Mouse (Mus musculus): ENCODE data around the gene Ubc. TPM values are rescaled to one million over a fixed set of nuclear protein-coding genes. Genes with fewer than 3 reads are reported as not detected.

The Ubc gene
- polyA plus RNA-seq, 1 experiment from 2014 or later = 966 TPM

DNA sequence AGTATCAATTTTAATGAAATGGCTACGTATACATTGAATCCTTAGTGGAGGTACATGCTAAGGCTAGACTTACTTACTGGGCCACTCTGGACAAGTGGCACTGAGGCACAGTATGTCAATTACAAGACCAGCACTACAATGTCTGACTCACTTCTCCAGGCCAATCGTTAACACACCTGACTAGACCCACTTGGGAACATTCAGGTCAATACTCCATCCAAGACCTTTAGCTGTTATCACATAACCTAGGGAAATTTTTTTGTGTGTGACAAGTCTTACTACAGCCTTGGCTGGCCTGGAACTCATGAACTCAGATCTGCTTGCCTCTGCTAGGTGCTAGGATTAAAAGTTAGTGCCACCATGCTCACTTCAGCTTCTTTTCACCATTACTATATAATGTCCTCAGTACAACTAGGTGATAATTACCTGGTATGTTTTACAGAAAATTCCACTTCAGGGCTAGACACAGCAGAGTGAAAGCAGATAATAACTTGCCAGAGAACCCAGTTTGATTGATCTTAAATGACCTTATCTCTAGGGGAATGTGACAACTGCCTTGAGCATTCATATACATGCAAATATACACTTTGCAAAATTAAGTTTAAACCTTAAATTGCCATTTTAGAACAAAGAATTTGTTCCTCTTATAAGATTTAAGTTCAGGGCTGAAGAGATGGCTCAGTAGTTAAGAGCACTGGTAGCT is 5.3 kb downstream of the Ubc start:
- Histone ChIP-seq H3K9me3 (no peaks in the 10 kb centered on the region), H3K27ac (no peak overlapping the region), H3K27me3 (ENCODE audit: insufficient read depth, poor library complexity, severe bottlenecking) (no peaks in the 10 kb centered on the region), H3K4me1 (no peaks in the 10 kb centered on the region), H3K36me3 (peaks cover 33% of the 10 kb centered on the region), H3K4me3 (no peak overlapping the region)
- DNase-seq (ENCODE audit: low spot score) = no peak
- WGBS = 79% methylated on average over 2 of the region's 2 CpGs

DNA sequence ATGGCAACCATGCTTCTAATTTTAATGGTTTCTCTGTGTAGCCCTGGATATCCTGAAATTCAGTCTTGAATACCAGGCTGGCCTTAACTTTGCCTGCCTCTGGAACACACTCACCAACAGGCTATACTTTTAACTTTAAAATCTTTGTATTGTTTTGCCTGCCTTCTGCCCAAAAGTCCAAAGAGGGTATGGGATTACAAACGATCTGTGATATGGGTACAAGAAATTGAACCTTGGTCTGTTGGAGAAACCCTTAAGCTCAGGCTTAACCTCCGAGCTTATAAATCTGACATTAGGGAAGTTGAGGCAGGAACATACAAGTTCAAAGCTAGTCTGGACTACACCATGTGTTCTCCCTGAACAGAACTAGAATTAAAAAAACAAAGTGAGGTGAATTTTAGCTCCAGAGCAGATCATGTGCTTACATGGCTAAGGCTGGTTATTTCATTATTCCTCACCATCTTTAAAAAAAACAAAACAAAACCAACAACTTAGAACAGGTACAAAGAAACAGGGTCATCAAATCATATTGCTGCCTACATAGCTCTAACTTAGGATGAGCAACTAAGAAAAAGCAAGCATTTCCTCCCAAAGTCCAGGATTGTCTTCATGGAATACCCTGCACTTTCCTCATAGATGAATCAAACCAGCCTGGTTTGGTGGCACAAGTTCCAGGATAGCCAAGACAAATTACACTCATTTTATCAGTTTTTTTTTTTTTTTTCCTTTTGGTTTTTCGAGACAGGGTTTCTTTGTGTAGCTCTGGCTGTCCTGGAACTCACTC is 6.2 kb downstream of the Ubc start:
- no peak overlapping the region for H3K27ac ChIP-seq
- no peaks in the 10 kb centered on the region for H3K4me1 ChIP-seq
- H3K27me3 ChIP-seq (ENCODE audit: insufficient read depth, poor library complexity, severe bottlenecking) = no peaks in the 10 kb centered on the region
- WGBS = 78% methylated on average over 3 of the region's 3 CpGs
- DNase-seq (ENCODE audit: low spot score) = no peak
- H3K9me3 ChIP-seq = no peaks in the 10 kb centered on the region
- H3K4me3 ChIP-seq = no peak overlapping the region
- peaks cover 32% of the 10 kb centered on the region for H3K36me3 ChIP-seq

- no peak overlapping the region for H3K4me3 ChIP-seq
- H3K4me1 ChIP-seq = no peaks in the 10 kb centered on the region
- 45% methylated on average over 6 of the region's 6 CpGs for whole genome bisulfite sequencing
- H3K36me3 ChIP-seq = peaks cover 26% of the 10 kb centered on the region
- no peak for DNase-seq (ENCODE audit: low spot score)
- no peaks in the 10 kb centered on the region for H3K27me3 ChIP-seq (ENCODE audit: insufficient read depth, poor library complexity, severe bottlenecking)
- no peak overlapping the region for H3K27ac ChIP-seq
- no peaks in the 10 kb centered on the region for H3K9me3 ChIP-seq
Measured at GRCm38 (mm10) chr5:125382673-125383558, 7.1 kb downstream of the Ubc start.

DNA sequence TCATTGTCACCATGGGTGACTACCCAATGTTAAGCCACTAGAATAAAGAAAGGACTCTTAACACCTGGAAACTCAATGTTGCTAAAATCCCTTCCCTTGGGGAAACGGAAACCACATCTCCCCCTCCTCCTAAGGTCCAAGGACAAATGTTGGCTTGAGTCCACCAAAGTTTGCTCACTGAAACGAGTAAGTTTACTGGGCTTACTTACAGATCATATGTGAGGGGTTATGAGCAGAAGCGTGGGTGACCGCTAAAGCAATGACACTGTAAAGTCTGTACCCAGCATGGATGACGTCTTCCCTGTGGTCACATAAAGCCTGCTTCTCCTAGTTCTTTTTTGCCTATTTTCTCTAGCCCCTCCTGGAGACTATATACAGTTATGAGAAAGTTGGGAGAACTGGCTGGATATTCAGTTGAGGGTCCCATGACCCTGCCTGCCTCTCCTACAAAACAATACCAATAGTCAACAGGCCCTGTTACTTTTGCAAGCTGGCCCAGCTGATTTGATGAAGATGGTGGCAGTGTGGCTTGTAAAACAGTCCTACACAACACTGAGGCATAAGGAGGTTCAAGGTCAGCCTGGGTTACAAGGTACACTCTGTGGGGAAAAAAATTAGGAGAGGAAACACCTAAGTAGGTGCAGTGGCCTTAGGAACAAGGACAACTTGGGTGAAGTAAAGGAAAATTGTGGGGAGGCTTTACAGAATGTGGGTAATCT is 7.9 kb downstream of the Ubc start:
- no peaks in the 10 kb centered on the region for H3K27me3 ChIP-seq (ENCODE audit: insufficient read depth, poor library complexity, severe bottlenecking)
- no peaks in the 10 kb centered on the region for H3K9me3 ChIP-seq
- H3K4me3 ChIP-seq = no peak overlapping the region
- H3K27ac ChIP-seq = no peak overlapping the region
- WGBS = 83% methylated on average over 5 of the region's 5 CpGs
- H3K4me1 ChIP-seq = no peaks in the 10 kb centered on the region
- DNase-seq (ENCODE audit: low spot score) = no peak
- peaks cover 24% of the 10 kb centered on the region for H3K36me3 ChIP-seq

- Histone ChIP-seq H3K4me3 (no peak overlapping the region), H3K9me3 (no peaks in the 10 kb centered on the region), H3K4me1 (no peaks in the 10 kb centered on the region), H3K27me3 (ENCODE audit: insufficient read depth, poor library complexity, severe bottlenecking) (no peaks in the 10 kb centered on the region), H3K27ac (no peak overlapping the region), H3K36me3 (0 out of 2 replicates have a peak, but pooled peaks cover 4% of the 10 kb centered on the region)
- DNase-seq (ENCODE audit: low spot score) = no peak
- 85% methylated on average over 5 of the region's 5 CpGs for WGBS
Measured at GRCm38 (mm10) chr5:125378919-125379318, 11.1 kb downstream of the Ubc start.

- no peak overlapping the region for H3K27ac ChIP-seq
- 55% methylated on average over 7 of the region's 7 CpGs for WGBS
- no peaks in the 10 kb centered on the region for H3K36me3 ChIP-seq
Measured at GRCm38 (mm10) chr5:125377214-125377613, 12.8 kb downstream of the Ubc start.

GRCm38 (mm10) chr5:125375871-125376270 is 14.1 kb downstream of the Ubc start:
- no peak overlapping the region for H3K27ac ChIP-seq
- H3K36me3 ChIP-seq = no peaks in the 10 kb centered on the region
- H3K4me1 ChIP-seq = 0 out of 2 replicates have a peak, but pooled peaks cover 3% of the 10 kb centered on the region
- no peaks in the 10 kb centered on the region for H3K27me3 ChIP-seq (ENCODE audit: insufficient read depth, poor library complexity, severe bottlenecking)
- H3K9me3 ChIP-seq = no peaks in the 10 kb centered on the region
- 85% methylated on average over 2 of the region's 2 CpGs for WGBS
- DNase-seq (ENCODE audit: low spot score) = no peak
- H3K4me3 ChIP-seq = no peak overlapping the region

More at GRCm38 (mm10) chr5:125377214-125377613, 12.8 kb downstream of the Ubc start:
- Histone ChIP-seq H3K9me3 (no peaks in the 10 kb centered on the region), H3K4me1 (no peaks in the 10 kb centered on the region), H3K27me3 (ENCODE audit: insufficient read depth, poor library complexity, severe bottlenecking) (no peaks in the 10 kb centered on the region), H3K4me3 (no peak overlapping the region)
- no peak for DNase-seq (ENCODE audit: low spot score)

- no peak for DNase-seq (ENCODE audit: low spot score)
- WGBS = 51% methylated on average over 4 of the region's 4 CpGs
- Histone ChIP-seq H3K9me3 (no peaks in the 10 kb centered on the region), H3K36me3 (no peaks in the 10 kb centered on the region), H3K27me3 (ENCODE audit: insufficient read depth, poor library complexity, severe bottlenecking) (no peaks in the 10 kb centered on the region), H3K4me3 (no peak overlapping the region), H3K4me1 (0 out of 2 replicates have a peak, but pooled peaks cover 3% of the 10 kb centered on the region), H3K27ac (no peak overlapping the region)
Measured at GRCm38 (mm10) chr5:125372027-125372426, 18.0 kb downstream of the Ubc start.

- no peak for DNase-seq (ENCODE audit: low spot score)
- no peaks in the 10 kb centered on the region for H3K9me3 ChIP-seq
- H3K27me3 ChIP-seq (ENCODE audit: insufficient read depth, poor library complexity, severe bottlenecking) = no peaks in the 10 kb centered on the region
- WGBS = 71% methylated on average over 7 of the region's 7 CpGs
- no peaks in the 10 kb centered on the region for H3K36me3 ChIP-seq
- H3K4me1 ChIP-seq = 0 out of 2 replicates have a peak, but pooled peaks cover 3% of the 10 kb centered on the region
- no peak overlapping the region for H3K27ac ChIP-seq
- H3K4me3 ChIP-seq = no peak overlapping the region
Measured at GRCm38 (mm10) chr5:125370950-125371693, 18.9 kb downstream of the Ubc start.

DNA sequence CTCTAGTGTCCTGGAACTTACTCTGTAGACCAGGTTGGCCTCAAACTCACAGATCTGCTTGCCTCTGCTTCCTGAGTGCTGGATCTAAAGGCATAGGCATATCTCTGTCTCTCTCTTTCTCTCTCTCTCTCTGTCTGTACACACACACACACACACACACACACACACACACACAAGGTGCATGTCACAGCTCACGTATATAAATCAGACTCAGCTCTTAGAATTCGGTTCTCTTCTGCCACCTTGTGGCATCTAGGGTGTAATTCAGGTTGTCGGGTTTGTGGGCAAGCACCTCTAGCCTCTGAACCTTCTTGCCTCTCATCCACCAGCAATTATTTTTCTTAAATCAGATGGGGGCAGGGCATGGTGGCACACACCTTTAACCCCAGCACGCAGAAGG is 21.4 kb downstream of the Ubc start:
- H3K27ac ChIP-seq = no peak overlapping the region
- no peak for DNase-seq (ENCODE audit: low spot score)
- 0 out of 2 replicates have a peak, but pooled peaks cover 3% of the 10 kb centered on the region for H3K4me1 ChIP-seq
- WGBS = 1% methylated on average over 4 of the region's 4 CpGs
- no peaks in the 10 kb centered on the region for H3K36me3 ChIP-seq
- H3K27me3 ChIP-seq (ENCODE audit: insufficient read depth, poor library complexity, severe bottlenecking) = no peaks in the 10 kb centered on the region
- H3K9me3 ChIP-seq = no peaks in the 10 kb centered on the region
- H3K4me3 ChIP-seq = no peak overlapping the region

DNA sequence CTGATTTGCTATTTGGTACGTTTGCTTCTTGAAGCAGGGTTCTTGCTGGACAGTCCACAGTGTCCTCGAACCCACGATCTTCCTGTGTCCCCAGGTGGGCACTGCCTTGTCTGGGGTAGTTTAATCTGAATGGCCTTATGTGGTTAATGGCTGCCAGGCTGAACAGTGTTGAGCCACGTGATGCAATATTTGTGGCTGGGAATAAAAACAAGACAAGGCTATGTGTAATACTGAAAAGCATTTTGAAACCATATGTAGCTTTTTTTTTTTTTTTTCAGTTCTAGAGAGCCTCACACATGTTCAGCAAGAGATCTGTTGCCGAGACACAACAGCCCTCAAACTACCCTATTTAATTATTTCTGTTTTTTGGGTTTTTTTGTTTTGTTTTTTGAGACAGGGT is 21.8 kb downstream of the Ubc start:
- Histone ChIP-seq H3K27me3 (ENCODE audit: insufficient read depth, poor library complexity, severe bottlenecking) (no peaks in the 10 kb centered on the region), H3K4me3 (no peak overlapping the region), H3K4me1 (0 out of 2 replicates have a peak, but pooled peaks cover 3% of the 10 kb centered on the region), H3K36me3 (no peaks in the 10 kb centered on the region), H3K27ac (no peak overlapping the region), H3K9me3 (no peaks in the 10 kb centered on the region)
- no peak for DNase-seq (ENCODE audit: low spot score)
- WGBS = 71% methylated on average over 5 of the region's 5 CpGs

Measured in heart, embryonic 10.5 days (tissue).